Mouse (Mus musculus) CD4-positive, CD25-positive, alpha-beta regulatory T cell (primary cell): Measurements from ENCODE around the gene D10Jhu81e. TPM values are rescaled to one million over a fixed set of nuclear protein-coding genes. Genes with fewer than 3 reads are reported as not detected.

Experiments
- polyA plus RNA-seq: library from polyadenylated mRNA; unstranded; fragments of 100-300 nt; shearing (Covaris generic); gene quantifications from one replicate; pipeline ENCODE4 v1.2.1, GENCODE M21; 2017

D10Jhu81e gene
- 71.3 TPM for polyA plus RNA-seq

DNA sequence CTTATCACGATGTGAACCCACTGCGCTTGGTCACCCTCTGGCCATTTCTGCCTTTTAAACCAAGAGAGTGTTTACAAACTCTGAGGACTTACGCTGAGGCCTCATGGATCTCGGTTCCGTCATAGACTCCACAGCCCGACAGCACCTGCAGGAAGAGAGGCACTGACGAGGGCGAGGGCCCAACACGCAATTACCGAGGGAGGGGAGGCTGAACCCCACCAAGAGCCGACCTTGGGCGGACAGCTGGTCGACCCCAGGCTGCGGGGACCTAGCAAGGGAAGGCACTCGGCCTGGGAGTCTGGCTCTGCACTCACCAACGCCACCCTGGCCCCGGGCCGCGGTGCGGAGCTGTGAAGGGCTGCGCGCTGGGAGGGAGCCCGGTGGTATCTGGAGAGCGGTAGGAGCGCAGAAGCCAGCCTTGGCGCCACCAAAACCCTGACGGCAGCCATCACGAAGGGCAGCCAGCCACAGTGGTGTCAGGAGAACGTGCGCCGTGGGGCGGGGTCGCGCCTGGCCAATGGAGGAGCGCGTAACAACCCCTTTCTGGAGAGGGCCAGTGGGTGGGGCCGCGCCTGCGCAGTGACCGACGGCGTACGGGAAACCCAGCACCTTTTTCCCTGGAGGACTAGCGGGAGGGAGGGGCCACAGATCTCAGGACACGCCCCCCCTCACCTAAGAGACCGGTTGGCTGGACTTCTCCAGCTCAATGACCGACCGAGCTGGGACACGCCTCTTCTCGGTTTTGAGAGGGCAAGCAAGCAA, at the start of gene D10Jhu81e:
Gene D10Jhu81e, minus strand, starts transcription at position 502 of the 762 bp plus-strand sequence.

DNA sequence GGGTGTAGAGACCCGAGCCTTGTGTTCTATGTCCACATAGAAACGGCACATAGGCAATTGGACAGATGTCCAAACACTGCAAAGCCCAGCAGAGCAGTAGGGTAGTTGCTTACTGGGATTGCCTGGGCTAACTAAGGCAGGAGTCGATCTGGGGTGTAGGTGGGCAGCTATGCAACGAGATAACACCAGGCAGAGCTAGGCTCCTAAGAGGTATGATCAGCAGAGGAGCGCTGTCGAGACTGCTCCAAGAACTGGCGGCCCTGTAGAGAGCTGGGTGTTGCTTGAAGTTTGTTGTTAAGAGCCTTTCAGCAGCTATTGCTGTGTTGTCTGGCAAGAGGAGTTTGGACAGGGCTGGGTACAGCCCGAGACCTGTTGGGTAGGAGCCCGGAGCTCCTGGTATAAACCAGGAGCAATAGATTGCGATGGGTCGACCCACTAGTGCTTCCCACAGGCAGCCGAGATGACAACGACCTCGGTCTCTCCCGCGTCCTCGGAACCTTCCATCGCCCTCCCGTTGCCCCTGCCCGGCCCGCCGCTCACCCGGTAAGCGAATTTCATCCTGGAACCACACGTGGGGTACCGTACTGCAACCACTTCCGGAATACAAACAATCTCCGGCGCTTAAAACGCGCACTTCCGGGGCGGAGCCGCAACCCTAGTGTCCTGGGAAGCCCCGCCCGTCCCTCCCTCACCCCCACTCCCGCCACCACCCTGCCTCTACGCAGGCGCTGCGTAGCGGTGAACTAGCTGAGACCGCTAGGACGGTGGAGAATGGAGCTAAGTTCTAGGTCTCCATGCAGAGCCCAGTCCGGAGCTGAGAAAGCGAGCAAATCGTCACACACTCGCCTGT, 15.2 kb upstream of the D10Jhu81e start, which contains the start of gene Pwp2:
Gene Pwp2, minus strand, starts transcription at position 619 of the 850 bp plus-strand sequence.

Other genes with a start within 250 kb of the D10Jhu81e start
- 0.49 TPM for gene Trpm2, start 199.2 kb downstream of the D10Jhu81e start, polyA plus RNA-seq
- 8.2 TPM for gene 1810043G02Rik, start 191.3 kb downstream of the D10Jhu81e start, polyA plus RNA-seq
- gene Pfkl, start 159.7 kb downstream of the D10Jhu81e start, polyA plus RNA-seq, result 69.3 TPM
- gene Dnmt3l, start 127.8 kb downstream of the D10Jhu81e start, polyA plus RNA-seq, result not detected
- 0.34 TPM for gene Aire, start 126.2 kb downstream of the D10Jhu81e start, polyA plus RNA-seq
- 8.9 TPM for gene Icosl, start 100.5 kb downstream of the D10Jhu81e start, polyA plus RNA-seq
- 28.0 TPM for gene Pwp2, start 15.4 kb upstream of the D10Jhu81e start, polyA plus RNA-seq
- 40.8 TPM for gene Trappc10, start 74.9 kb upstream of the D10Jhu81e start, polyA plus RNA-seq
- 219 TPM for gene Agpat3, start 182.7 kb upstream of the D10Jhu81e start, polyA plus RNA-seq
- gene Rrp1, start 243.3 kb upstream of the D10Jhu81e start, polyA plus RNA-seq, result 319 TPM